Mouse (Mus musculus): ENCODE measurements around the gene Ly6g6d. TPM values are rescaled to one million over a fixed set of nuclear protein-coding genes. Genes with fewer than 3 reads are reported as not detected.
A peak's percentile ranks its signal among the peaks of the same experiment; 100 is the strongest.

Gene Ly6g6d
- polyA plus RNA-seq, 1 experiment from 2014 or later: 4.4 TPM

DNA sequence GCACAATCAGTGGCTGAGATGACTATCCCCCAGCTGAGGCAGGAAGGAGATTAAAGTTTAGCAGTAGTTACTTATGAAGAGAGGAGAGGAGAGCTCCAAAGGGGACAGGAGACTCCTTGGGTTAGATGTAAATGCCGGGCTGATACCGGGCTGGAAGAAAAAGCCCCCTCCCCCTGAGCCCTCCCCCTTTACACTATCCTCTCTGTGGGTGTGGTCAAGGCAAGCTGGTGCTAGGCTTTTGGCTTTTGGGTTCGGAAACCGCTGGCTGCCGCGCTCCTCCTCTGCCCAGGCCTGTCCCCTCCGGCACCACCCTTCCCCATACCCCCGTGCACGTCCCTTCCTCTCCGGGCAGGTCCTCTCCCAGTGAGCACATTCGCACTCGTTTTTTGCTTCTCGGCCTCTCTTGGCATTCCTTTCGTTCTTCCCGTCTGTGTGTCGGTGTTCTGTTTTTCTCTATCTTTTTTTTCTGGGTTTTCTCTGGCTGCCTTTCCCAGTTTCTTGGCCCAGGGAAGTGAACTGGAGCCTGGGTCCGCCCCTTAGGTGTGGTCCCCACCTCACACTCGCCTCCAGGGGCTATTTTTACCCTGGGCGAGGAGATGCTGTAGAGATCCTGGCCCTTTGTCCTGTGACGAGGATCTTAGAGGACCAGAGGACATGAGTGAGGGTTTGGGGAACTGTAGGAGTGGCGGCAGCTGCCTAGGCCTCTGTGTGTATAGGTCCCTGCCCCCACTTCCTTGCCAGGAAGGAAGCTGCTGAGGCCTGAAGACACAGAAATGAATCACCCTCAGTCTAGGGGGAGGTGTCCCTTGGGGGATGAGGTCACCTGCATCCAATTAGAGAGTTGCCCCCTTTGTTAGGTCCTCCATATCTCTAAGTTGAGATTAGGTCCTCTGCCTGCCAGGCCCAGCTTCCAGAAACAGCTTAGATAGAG, 26.4 kb downstream of the Ly6g6d start:
- Histone ChIP-seq H3K4me1 (ENCODE audit: insufficient read depth, low read length) (peaks cover 50% of the 10 kb centered on the region), H3K9ac (replicated peaks; ENCODE audit: low read length) (peak overlapping the region; percentile 96)
- under 1% methylated on average over 21 of the region's 21 CpGs for WGBS

DNA sequence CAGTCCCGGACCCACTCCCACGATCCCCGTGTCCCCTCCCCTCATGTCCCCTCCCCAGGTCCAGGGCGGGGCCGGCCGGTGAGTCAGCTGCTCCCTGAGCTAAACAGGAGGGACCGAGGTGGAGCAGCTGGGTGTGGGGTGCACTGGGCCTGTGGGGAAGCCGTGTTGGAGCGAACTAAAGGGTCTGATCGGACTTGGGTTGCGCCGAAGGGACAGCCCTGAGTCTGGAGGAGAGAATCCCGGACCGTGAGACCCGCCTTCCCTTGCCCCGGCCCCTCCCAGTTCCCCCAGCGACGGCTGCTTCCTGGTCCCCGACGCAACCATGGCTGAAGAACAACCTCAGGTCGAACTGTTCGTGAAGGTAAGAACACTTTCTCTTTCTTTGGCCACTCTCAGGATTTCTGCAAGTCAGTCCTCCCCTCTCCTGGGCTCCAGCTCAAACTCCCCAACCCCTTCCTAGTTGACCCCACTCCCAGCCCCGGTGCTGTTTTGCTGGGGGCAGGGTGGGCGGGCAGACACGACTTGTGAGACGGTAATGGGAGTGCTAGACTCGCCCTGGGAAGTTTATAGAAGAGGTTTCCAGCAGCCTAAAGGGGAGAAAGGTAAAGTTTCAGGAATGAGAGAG, 27.6 kb downstream of the Ly6g6d start:
- H3K4me1 ChIP-seq (ENCODE audit: insufficient read depth, low read length): peaks cover 53% of the 10 kb centered on the region
- peak overlapping the region; percentile 86 for H3K4me3 ChIP-seq (ENCODE audit: low read length)
- H3K4me2 ChIP-seq (replicated peaks; ENCODE audit: low read depth, low read length): peak overlapping the region; percentile 94
- H3K9me3 ChIP-seq (ENCODE audit: low read length): no peaks in the 10 kb centered on the region
- peak; percentile 22 for ATAC-seq (ENCODE audit: low FRiP score, low TSS enrichment)
- under 1% methylated on average over 27 of the region's 27 CpGs for WGBS
- peaks cover 27% of the 10 kb centered on the region for H3K36me3 ChIP-seq (ENCODE audit: insufficient read depth, low read length)
- H3K27me3 ChIP-seq (ENCODE audit: insufficient read depth, low read length): no peaks in the 10 kb centered on the region
- H3K9ac ChIP-seq (replicated peaks; ENCODE audit: low read length): peak overlapping the region; percentile 96
- peak overlapping the region; percentile 99 for H3K27ac ChIP-seq (ENCODE audit: low read length)

More for the DNA sequence above, 26.4 kb downstream of the Ly6g6d start:
- Histone ChIP-seq H3K9me3 (ENCODE audit: low read length) (no peaks in the 10 kb centered on the region), H3K4me2 (replicated peaks; ENCODE audit: low read depth, low read length) (peak overlapping the region; percentile 94), H3K36me3 (ENCODE audit: insufficient read depth, low read length) (peaks cover 39% of the 10 kb centered on the region), H3K4me3 (ENCODE audit: low read length) (peak overlapping the region; percentile 86), H3K27ac (ENCODE audit: low read length) (peak overlapping the region; percentile 99), H3K27me3 (ENCODE audit: insufficient read depth, low read length) (no peaks in the 10 kb centered on the region)
- ATAC-seq (ENCODE audit: low FRiP score, low TSS enrichment): peak; percentile 74

DNA sequence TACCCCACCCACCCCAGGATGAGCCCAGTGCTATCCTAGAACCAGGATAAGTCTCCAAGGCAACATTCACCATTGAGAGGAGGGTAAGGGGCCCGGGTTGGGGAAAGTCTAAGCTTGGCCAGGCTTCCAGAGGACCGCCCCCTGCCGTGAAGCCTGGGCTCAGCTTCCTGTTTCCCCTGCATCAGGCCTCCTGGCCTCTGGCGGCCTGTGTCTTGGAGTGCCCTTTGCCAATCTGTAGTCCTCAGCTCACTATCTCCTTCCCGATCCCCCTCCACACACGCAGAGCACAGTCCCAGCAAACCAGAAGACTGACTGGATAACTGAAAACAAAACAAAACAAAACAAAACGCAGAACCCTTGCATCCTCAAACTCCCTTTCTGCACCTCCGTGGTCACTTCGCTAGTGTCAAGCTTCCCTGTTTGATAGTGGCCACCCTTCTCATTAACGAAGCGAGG, 28.3 kb downstream of the Ly6g6d start, which contains the start of gene Clic1:
Gene Clic1, plus strand, starts transcription at position 406 of the 456 bp plus-strand sequence.
- under 1% methylated on average over 11 of the region's 11 CpGs for WGBS
- Histone ChIP-seq H3K27me3 (ENCODE audit: insufficient read depth, low read length) (no peaks in the 10 kb centered on the region), H3K4me2 (replicated peaks; ENCODE audit: low read depth, low read length) (peak within 1 kb of the TSS; percentile 94), H3K4me3 (ENCODE audit: low read length) (peak within 1 kb of the TSS; percentile 86), H3K9me3 (ENCODE audit: low read length) (no peaks in the 10 kb centered on the region), H3K27ac (ENCODE audit: low read length) (peak within 1 kb of the TSS; percentile 99), H3K36me3 (ENCODE audit: insufficient read depth, low read length) (peaks cover 22% of the 10 kb centered on the region), H3K9ac (replicated peaks; ENCODE audit: low read length) (peak within 1 kb of the TSS; percentile 96), H3K4me1 (ENCODE audit: insufficient read depth, low read length) (peaks cover 59% of the 10 kb centered on the region)
- ATAC-seq (ENCODE audit: low FRiP score, low TSS enrichment): peak; percentile 30

GRCm38 (mm10) chr17:35048932-35049440, 28.9 kb downstream of the Ly6g6d start:
- 69% methylated on average over 5 of the region's 5 CpGs for WGBS
- ATAC-seq (ENCODE audit: low FRiP score, low TSS enrichment): no peak
- peaks cover 60% of the 10 kb centered on the region for H3K4me1 ChIP-seq (ENCODE audit: insufficient read depth, low read length)

DNA sequence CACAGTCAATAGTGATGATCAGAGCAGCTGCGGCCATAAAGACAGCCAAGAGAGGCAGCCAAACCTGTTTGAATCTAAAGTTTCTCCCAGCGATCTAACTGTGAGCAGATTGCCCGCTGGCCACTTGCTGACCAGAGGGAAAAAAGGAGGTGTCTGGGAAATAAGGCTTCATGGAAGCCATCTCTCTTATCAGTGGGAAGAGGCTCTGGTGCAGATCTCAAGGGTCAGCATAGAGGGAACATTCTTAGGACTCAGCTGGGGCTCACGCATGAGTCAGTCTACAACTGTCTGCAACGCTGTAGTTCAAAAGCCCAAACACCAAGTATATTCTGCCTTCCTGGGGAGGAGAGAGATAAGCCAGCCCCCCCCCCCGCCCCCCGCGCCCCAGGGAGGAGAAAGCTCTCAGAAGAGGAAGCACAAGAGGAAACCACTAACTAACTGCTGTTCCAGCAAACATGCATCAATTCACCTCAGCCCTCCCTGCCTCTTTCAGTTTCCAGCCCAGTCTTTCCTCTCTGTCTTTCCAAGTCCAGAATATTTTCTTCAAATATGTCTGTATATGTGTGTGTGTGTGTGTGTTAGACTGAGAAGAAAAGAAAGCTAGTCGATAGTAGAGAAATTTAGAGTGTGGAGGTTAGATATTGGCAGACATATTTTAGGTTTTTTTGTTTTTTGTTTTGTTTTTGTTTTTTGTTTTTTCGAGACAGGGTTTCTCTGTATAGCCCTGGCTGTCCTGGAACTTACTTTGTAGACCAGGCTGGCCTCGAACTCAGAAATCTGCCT, 29.5 kb downstream of the Ly6g6d start:
- ATAC-seq (ENCODE audit: low FRiP score, low TSS enrichment): no peak
- Histone ChIP-seq H3K36me3 (ENCODE audit: insufficient read depth, low read length) (peaks cover 11% of the 10 kb centered on the region), H3K4me3 (ENCODE audit: low read length) (peak overlapping the region; percentile 4; the same call in 1 of the 2 replicates), H3K4me1 (ENCODE audit: insufficient read depth, low read length) (peaks cover 60% of the 10 kb centered on the region), H3K4me2 (replicated peaks; ENCODE audit: low read depth, low read length) (peak overlapping the region; percentile 99), H3K9ac (replicated peaks; ENCODE audit: low read length) (peak overlapping the region; percentile 59), H3K27ac (ENCODE audit: low read length) (peak overlapping the region; percentile 99), H3K9me3 (ENCODE audit: low read length) (no peaks in the 10 kb centered on the region), H3K27me3 (ENCODE audit: insufficient read depth, low read length) (no peaks in the 10 kb centered on the region)
- 35% methylated on average over 11 of the region's 11 CpGs for WGBS

More at GRCm38 (mm10) chr17:35048932-35049440, 28.9 kb downstream of the Ly6g6d start:
- peak overlapping the region; percentile 99 for H3K27ac ChIP-seq (ENCODE audit: low read length)
- H3K27me3 ChIP-seq (ENCODE audit: insufficient read depth, low read length): no peaks in the 10 kb centered on the region
- peak overlapping the region; percentile 94 for H3K4me2 ChIP-seq (replicated peaks; ENCODE audit: low read depth, low read length)
- no peaks in the 10 kb centered on the region for H3K9me3 ChIP-seq (ENCODE audit: low read length)
- peaks cover 16% of the 10 kb centered on the region for H3K36me3 ChIP-seq (ENCODE audit: insufficient read depth, low read length)
- no peak overlapping the region; the same call in 1 of the 2 replicates for H3K4me3 ChIP-seq (ENCODE audit: low read length)
- no peak overlapping the region for H3K9ac ChIP-seq (replicated peaks; ENCODE audit: low read length)

DNA sequence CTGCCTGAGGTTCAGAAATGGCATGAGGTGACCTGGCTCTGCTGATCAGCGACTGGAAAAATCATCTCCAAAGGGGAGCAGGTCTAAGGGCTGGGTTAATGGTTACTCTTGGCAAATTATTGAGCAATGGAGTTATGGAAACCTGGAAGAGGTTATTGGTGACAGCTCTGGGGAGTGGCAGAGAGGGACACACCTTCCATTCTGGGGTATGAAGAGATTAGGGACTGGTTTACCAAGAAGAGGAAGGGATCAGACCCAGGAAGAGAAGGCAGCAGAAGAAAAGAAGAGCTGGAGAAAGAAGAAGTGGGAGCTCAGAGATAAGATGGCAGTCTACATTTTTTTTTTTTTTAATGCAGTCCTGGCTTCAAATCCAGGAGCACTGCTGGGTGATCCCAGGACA, 30.2 kb downstream of the Ly6g6d start:
- peaks cover 57% of the 10 kb centered on the region for H3K4me1 ChIP-seq (ENCODE audit: insufficient read depth, low read length)
- H3K9me3 ChIP-seq (ENCODE audit: low read length): no peaks in the 10 kb centered on the region
- no peak for ATAC-seq (ENCODE audit: low FRiP score, low TSS enrichment)
- H3K27me3 ChIP-seq (ENCODE audit: insufficient read depth, low read length): no peaks in the 10 kb centered on the region
- 29% methylated on average over 1 of the region's 1 CpGs for WGBS
- H3K36me3 ChIP-seq (ENCODE audit: insufficient read depth, low read length): peaks cover 5% of the 10 kb centered on the region
- peak overlapping the region; percentile 59 for H3K9ac ChIP-seq (replicated peaks; ENCODE audit: low read length)
- peak overlapping the region; percentile 2; the same call in 1 of the 2 replicates for H3K4me3 ChIP-seq (ENCODE audit: low read length)
- peak overlapping the region; percentile 99 for H3K27ac ChIP-seq (ENCODE audit: low read length)
- peak overlapping the region; percentile 99 for H3K4me2 ChIP-seq (replicated peaks; ENCODE audit: low read depth, low read length)

DNA sequence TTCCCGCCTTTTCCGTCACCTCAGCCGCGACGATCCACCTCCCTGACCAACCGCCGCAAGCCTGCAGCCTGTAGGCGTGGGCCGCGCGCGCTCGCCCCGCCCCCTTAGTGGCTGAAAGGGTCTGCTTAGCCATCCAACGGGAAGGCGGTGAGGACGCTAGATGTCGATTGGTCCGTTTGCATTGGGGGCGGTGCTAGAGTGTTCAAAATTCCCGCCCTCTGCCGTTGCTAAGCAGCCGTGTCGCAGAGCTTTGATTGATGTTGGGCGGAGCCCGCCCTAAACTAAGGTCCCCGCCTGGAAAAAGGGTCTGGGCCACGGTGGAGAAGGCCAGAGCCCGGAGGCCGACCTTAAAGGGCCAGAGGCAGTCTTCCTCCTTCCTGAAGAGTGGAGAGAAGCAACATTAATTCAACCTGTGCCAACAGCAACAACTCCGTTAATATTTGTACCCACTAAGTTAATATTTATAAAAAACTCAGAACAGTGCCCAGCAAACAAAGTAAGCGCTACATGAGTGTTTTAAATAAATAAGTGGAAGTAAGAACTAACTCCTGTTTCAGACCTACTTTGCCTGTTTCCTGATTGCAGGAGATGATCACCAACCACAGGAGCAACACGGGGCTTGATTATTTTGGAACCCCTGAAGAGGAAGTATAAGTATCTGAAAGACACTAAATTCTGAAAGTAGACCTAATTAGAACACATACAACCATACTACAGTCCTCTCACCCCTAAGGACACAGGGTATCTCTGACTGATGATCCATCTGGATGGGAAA, 31.0 kb downstream of the Ly6g6d start, which contains the start of gene Msh5:
Gene Msh5, minus strand, starts transcription at position 65 of the 775 bp plus-strand sequence.
- Histone ChIP-seq H3K27me3 (ENCODE audit: insufficient read depth, low read length) (no peaks in the 10 kb centered on the region), H3K9me3 (ENCODE audit: low read length) (no peaks in the 10 kb centered on the region), H3K36me3 (ENCODE audit: insufficient read depth, low read length) (no peaks in the 10 kb centered on the region), H3K4me3 (ENCODE audit: low read length) (peak within 1 kb of the TSS; percentile 64), H3K4me2 (replicated peaks; ENCODE audit: low read depth, low read length) (peak within 1 kb of the TSS; percentile 99), H3K9ac (replicated peaks; ENCODE audit: low read length) (peak within 1 kb of the TSS; percentile 94), H3K27ac (ENCODE audit: low read length) (peak within 1 kb of the TSS; percentile 99), H3K4me1 (ENCODE audit: insufficient read depth, low read length) (peaks cover 49% of the 10 kb centered on the region)
- peak; percentile 95 for ATAC-seq (ENCODE audit: low FRiP score, low TSS enrichment)
- WGBS: 1% methylated on average over 33 of the region's 33 CpGs

DNA sequence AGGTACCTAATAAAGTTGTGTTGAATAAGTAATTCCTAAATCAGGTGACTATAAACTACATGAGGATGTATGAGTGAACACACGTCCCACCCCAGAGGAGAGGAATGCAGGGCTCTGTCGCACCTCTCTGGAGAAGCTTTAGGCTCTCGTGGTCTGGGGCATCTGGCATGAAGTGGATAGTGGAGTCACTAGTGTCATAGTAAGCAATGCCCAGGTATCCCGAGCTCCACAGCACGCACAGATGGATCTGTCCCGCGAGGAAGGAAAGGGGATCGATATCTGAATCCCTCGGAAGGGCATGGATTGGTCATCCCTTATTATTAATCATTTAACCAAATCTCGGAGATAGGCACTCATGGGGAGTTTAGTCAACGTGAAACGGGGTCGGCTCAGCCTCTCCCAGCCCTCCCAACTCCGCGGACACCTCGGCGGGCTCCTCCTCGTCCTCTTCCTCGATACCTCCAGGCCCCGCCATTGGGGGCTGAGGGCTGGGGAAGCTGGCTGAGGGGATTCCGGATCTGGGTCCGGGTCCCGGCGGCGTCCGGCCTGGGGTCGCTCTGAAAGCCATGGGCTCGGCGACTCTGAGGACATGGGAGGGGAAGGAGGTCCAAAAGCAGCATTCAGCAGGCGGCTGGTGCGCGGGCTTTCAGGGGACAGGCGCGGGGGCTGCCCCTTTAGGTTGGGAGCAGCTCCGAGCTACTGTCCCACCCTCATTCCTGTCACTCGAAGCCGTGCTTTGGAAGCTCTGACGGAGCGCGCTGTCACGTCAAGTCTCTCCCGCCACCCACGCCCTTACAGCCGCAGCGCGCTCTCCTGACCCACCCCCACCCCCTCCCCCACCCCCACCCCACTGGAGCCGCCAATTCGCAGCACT, 31.8 kb downstream of the Ly6g6d start:
- Histone ChIP-seq H3K9ac (replicated peaks; ENCODE audit: low read length) (peak overlapping the region; percentile 94), H3K4me2 (replicated peaks; ENCODE audit: low read depth, low read length) (peak overlapping the region; percentile 99), H3K27me3 (ENCODE audit: insufficient read depth, low read length) (no peaks in the 10 kb centered on the region), H3K4me1 (ENCODE audit: insufficient read depth, low read length) (peaks cover 45% of the 10 kb centered on the region), H3K9me3 (ENCODE audit: low read length) (no peaks in the 10 kb centered on the region), H3K4me3 (ENCODE audit: low read length) (peak overlapping the region; percentile 64), H3K27ac (ENCODE audit: low read length) (peak overlapping the region; percentile 99), H3K36me3 (ENCODE audit: insufficient read depth, low read length) (no peaks in the 10 kb centered on the region)
- peak; percentile 55 for ATAC-seq (ENCODE audit: low FRiP score, low TSS enrichment)
- WGBS: 3% methylated on average over 42 of the region's 48 CpGs
